Mouse (Mus musculus) G1E (cell line): ENCODE results near the gene Fndc11.

Source experiments
- CTCF ChIP-seq: IDR thresholded peaks from 2 replicates; pipeline ENCODE4 v1.5.1; 2012; ENCODE audit warnings: low read depth, low read length, inconsistent platforms, mixed read lengths
- GATA1 ChIP-seq: IDR thresholded peaks from 2 replicates; pipeline ENCODE4 v1.6.1; 2012; ENCODE audit warnings: borderline replicate concordance, low read length, inconsistent platforms, mixed read lengths
- POLR2AphosphoS5 ChIP-seq: IDR thresholded peaks from 2 replicates; pipeline ENCODE4 v1.6.1; 2012; ENCODE audit warnings: low read depth, low read length, inconsistent platforms; ENCODE audit not compliant: insufficient replicate concordance
- TAL1 ChIP-seq: conservative IDR thresholded peaks from 2 replicates; pipeline ENCODE4 v1.6.1; 2012; ENCODE audit warnings: low read depth, low read length, inconsistent platforms, mixed read lengths

- TF ChIP-seq TAL1 (no peak), CTCF (no peak), GATA1 (no peak), POLR2AphosphoS5 (no peak)
Observed at GRCm38 (mm10) chr2:181241602-181242313, 21.9 kb downstream of the Fndc11 start, which contains the start of gene Helz2.
